Mouse (Mus musculus) liver, postnatal 0 days (tissue): ENCODE measurements at regions not wholly inside any gene's neighbourhood (a gene's known extent, or its start where the extent isn't known, plus 50 kb on each side); places are given as distances from the start of the nearest gene placed in this dataset.

Experiments
- ATAC-seq: fragments of 200-750 bp; cut with Nextera tagmentation; 2 replicates; pipeline ENCODE4 v1.8.0; 2017; ENCODE audit warnings: mild to moderate bottlenecking, moderate library complexity
- DNase-seq: peaks from one replicate; pipeline ENCODE4 v3.0.0-alpha.2; 2016
- H3K27ac ChIP-seq: fragments of 300-500 bp; sonication (generic); 2 replicates; pipeline ENCODE4 v1.5.1; 2014; ENCODE audit warnings: antibody characterized with exemption, moderate library complexity, mild to moderate bottlenecking, low read depth
- H3K27me3 ChIP-seq: fragments of 300-500 bp; sonication (generic); 2 replicates; pipeline ENCODE4 v1.6.1; 2014; ENCODE audit warnings: low read length, control low read depth, mixed read lengths; ENCODE audit not compliant: insufficient read depth
- H3K36me3 ChIP-seq: fragments of 300-500 bp; sonication (generic); replicated peaks from 2 replicates; pipeline ENCODE4 v1.6.1; 2014; ENCODE audit warnings: mild to moderate bottlenecking, control low read depth, low read length, moderate library complexity, mixed read lengths; ENCODE audit not compliant: insufficient read depth
- H3K4me1 ChIP-seq: fragments of 300-500 bp; sonication (generic); 2 replicates; pipeline ENCODE4 v1.6.1; 2014; ENCODE audit warnings: antibody characterized with exemption, mild to moderate bottlenecking, control low read depth; ENCODE audit not compliant: insufficient read depth
- H3K4me2 ChIP-seq: fragments of 300-500 bp; sonication (generic); 2 replicates; pipeline ENCODE4 v1.6.1; 2014; ENCODE audit warnings: low read depth, mild to moderate bottlenecking, low read length, moderate library complexity, mixed read lengths
- H3K4me3 ChIP-seq: fragments of 300-500 bp; sonication (generic); 2 replicates; pipeline ENCODE4 v1.5.1; 2014; ENCODE audit warnings: low read depth, low read length
- H3K9ac ChIP-seq: fragments of 300-500 bp; sonication (generic); replicated peaks from 2 replicates; pipeline ENCODE4 v1.6.1; 2014; ENCODE audit warnings: mild to moderate bottlenecking, moderate library complexity
- H3K9me3 ChIP-seq: fragments of 300-500 bp; sonication (generic); 2 replicates; pipeline ENCODE4 v1.6.1; 2016; ENCODE audit warnings: mild to moderate bottlenecking, control low read depth, low read length, mixed read lengths
- CTCF ChIP-seq: sonication (generic); IDR thresholded peaks from 2 replicates; pipeline ENCODE4 v1.5.1; 2016; ENCODE audit warnings: antibody characterized with exemption, low read depth
- EP300 ChIP-seq: IDR thresholded peaks from 2 replicates; pipeline ENCODE4 v1.6.1; 2016; ENCODE audit warnings: antibody characterized with exemption, low read depth, mild to moderate bottlenecking
- WGBS: fragments of 180-500 bp; shearing (Covaris S2); extraction: QIAGEN DNeasy Blood & Tissue Kit; methylation state at CpG from one replicate; pipeline ENCODE4 v1.1.7; 2014; ENCODE audit not compliant: insufficient replicate concordance; 5-methylcytosine and 5-hydroxymethylcytosine counted together

DNA sequence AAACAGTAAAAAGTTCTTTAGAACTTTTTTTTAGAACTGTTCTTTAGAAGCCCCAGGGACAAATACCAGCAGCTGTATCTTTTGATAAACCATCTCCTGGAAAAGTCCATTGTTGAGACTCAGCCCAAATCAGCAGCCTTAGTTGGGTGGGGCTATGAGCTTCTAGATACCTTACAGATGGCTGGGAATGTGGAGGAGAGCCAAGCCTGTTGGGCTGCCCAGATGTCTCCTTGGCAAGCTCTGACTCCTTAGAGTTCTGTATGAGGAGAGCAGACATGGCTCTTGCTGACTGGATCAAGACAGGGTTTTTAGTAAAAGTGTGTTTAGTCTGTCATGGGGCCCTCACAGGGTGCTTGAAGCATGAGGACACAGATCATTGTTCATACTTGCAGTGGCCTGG, 53.8 kb upstream of the Tcerg1l start:
- no peaks in the 10 kb centered on the region for H3K36me3 ChIP-seq
- H3K4me3 ChIP-seq = no peak overlapping the region
- no peak overlapping the region for H3K9ac ChIP-seq
- no peaks in the 10 kb centered on the region for H3K9me3 ChIP-seq
- TF ChIP-seq EP300 (no peak), CTCF (no peak)
- H3K4me1 ChIP-seq = no peaks in the 10 kb centered on the region
- no peak overlapping the region for H3K4me2 ChIP-seq
- no peak for DNase-seq
- H3K27ac ChIP-seq = no peak overlapping the region
- no peak for ATAC-seq
- no peaks in the 10 kb centered on the region for H3K27me3 ChIP-seq

DNA sequence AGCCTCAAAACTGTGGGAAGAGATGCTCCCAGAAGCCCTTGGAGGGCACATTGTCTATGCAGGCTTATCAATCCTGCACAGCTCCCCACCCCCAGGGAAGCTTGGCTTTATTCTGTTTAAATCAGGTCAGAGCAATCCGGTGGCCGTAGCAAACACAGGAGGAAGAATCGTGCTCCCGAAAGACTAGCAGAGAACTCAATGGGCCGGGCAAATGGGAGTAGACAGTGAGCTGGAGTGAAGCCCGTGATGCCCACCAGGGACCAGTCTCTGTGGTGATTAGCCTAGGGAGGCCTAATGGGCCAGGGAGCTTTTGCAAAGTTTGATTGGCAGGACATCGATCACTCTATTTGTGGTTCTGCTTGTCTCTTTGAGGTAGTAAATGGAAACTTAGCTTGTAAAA, 51.0 kb upstream of the Tcerg1l start:
- Histone ChIP-seq H3K27me3 (no peaks in the 10 kb centered on the region), H3K27ac (no peak overlapping the region), H3K4me3 (no peak overlapping the region), H3K4me2 (no peak overlapping the region), H3K9ac (no peak overlapping the region), H3K36me3 (no peaks in the 10 kb centered on the region), H3K4me1 (no peaks in the 10 kb centered on the region), H3K9me3 (no peaks in the 10 kb centered on the region)
- ATAC-seq (no peak), DNase-seq (no peak)
- TF ChIP-seq CTCF (no peak), EP300 (no peak)
- WGBS = 78% methylated on average over 7 of the region's 7 CpGs
